Mouse (Mus musculus) small intestine, adult 2 months (tissue): ENCODE measurements at regions not wholly inside any gene's neighbourhood (a gene's known extent, or its start where the extent isn't known, plus 50 kb on each side); places are given as distances from the start of the nearest gene placed in this dataset.

Experiments
- H3K27ac ChIP-seq: fragments of 200-500 bp; 2 replicates; pipeline ENCODE4 v1.5.1; 2012; ENCODE audit warnings: low read depth, low read length, control low read depth, inconsistent platforms; ENCODE audit not compliant: insufficient read depth
- H3K27me3 ChIP-seq: fragments of 200-500 bp; 2 replicates; pipeline ENCODE4 v1.6.1; 2012; ENCODE audit warnings: mild to moderate bottlenecking, moderate library complexity, low read length, inconsistent platforms; ENCODE audit not compliant: control insufficient read depth, insufficient read depth
- H3K36me3 ChIP-seq: fragments of 200-500 bp; 2 replicates; pipeline ENCODE4 v1.6.1; 2012; ENCODE audit warnings: mild to moderate bottlenecking, low read length, control low read depth, inconsistent platforms; ENCODE audit not compliant: control insufficient read depth, insufficient read depth
- H3K4me1 ChIP-seq: fragments of 200-500 bp; 2 replicates; pipeline ENCODE4 v1.6.1; 2012; ENCODE audit warnings: low read length, inconsistent platforms, mixed read lengths; ENCODE audit not compliant: control insufficient read depth, insufficient read depth, insufficient read length
- H3K4me3 ChIP-seq: fragments of 200-500 bp; 2 replicates; pipeline ENCODE4 v1.5.1; 2012; ENCODE audit warnings: low read depth, mild to moderate bottlenecking, control low read depth, inconsistent platforms, low read length, moderate library complexity
- CTCF ChIP-seq: fragments of 200-500 bp; IDR thresholded peaks from 2 replicates; pipeline ENCODE4 v1.5.1; 2012; ENCODE audit warnings: low read depth, mild to moderate bottlenecking, control low read depth, inconsistent platforms, low read length, moderate library complexity, mixed read lengths; ENCODE audit not compliant: insufficient replicate concordance, insufficient read length; ENCODE audit errors: extremely low read depth
- POLR2A ChIP-seq: fragments of 200-500 bp; IDR thresholded peaks from 2 replicates; pipeline ENCODE4 v1.6.1; 2012; ENCODE audit warnings: low read depth, mild to moderate bottlenecking, control low read depth, inconsistent platforms, low read length, moderate library complexity
- WGBS: fragments of 180-500 bp; shearing (Covaris S2); methylation state at CpG from one replicate; pipeline ENCODE4 v1.1.7; 2018; 5-methylcytosine and 5-hydroxymethylcytosine counted together

- TF ChIP-seq CTCF (no peak), POLR2A (no peak)
- no peak overlapping the region for H3K27ac ChIP-seq
- H3K4me1 ChIP-seq, result no peaks in the 10 kb centered on the region
- no peak overlapping the region for H3K4me3 ChIP-seq
- no peaks in the 10 kb centered on the region for H3K36me3 ChIP-seq
- 81% methylated on average over 4 of the region's 4 CpGs for WGBS
- no peaks in the 10 kb centered on the region for H3K27me3 ChIP-seq
Observed at GRCm38 (mm10) chr13:72937246-72937645, 308.6 kb downstream of the Irx2 start.

- no peak overlapping the region for H3K27ac ChIP-seq
- H3K4me3 ChIP-seq, result no peak overlapping the region
- H3K36me3 ChIP-seq, result no peaks in the 10 kb centered on the region
- no peaks in the 10 kb centered on the region for H3K4me1 ChIP-seq
- TF ChIP-seq CTCF (no peak), POLR2A (no peak)
- 41% methylated on average over 13 of the region's 13 CpGs for WGBS
- H3K27me3 ChIP-seq, result no peaks in the 10 kb centered on the region
Observed at GRCm38 (mm10) chr13:72938156-72938874, 309.7 kb downstream of the Irx2 start.

GRCm38 (mm10) chr13:72947374-72948165 lies 312.7 kb upstream of the Irx4 start:
- no peak for TF ChIP-seq POLR2A
- TF ChIP-seq CTCF, result no peak
- H3K36me3 ChIP-seq, result no peaks in the 10 kb centered on the region
- no peak overlapping the region for H3K4me3 ChIP-seq
- no peaks in the 10 kb centered on the region for H3K4me1 ChIP-seq
- H3K27ac ChIP-seq, result no peak overlapping the region
- no peaks in the 10 kb centered on the region for H3K27me3 ChIP-seq
- 69% methylated on average over 7 of the region's 7 CpGs for WGBS

- WGBS, result 15% methylated on average over 15 of the region's 15 CpGs
Observed at GRCm38 (mm10) chr13:72958616-72959518, 301.4 kb upstream of the Irx4 start.

GRCm38 (mm10) chr13:72961291-72961690 lies 299.0 kb upstream of the Irx4 start:
- TF ChIP-seq POLR2A (no peak), CTCF (no peak)
- 84% methylated on average over 3 of the region's 3 CpGs for WGBS

More at GRCm38 (mm10) chr13:72958616-72959518, 301.4 kb upstream of the Irx4 start:
- no peaks in the 10 kb centered on the region for H3K4me1 ChIP-seq
- no peaks in the 10 kb centered on the region for H3K36me3 ChIP-seq
- H3K27ac ChIP-seq, result no peak overlapping the region
- no peak overlapping the region for H3K4me3 ChIP-seq
- TF ChIP-seq POLR2A (no peak), CTCF (no peak)
- no peaks in the 10 kb centered on the region for H3K27me3 ChIP-seq

GRCm38 (mm10) chr13:72972165-72972564 lies 288.1 kb upstream of the Irx4 start:
- no peak overlapping the region for H3K27ac ChIP-seq
- no peak overlapping the region for H3K4me3 ChIP-seq
- WGBS, result 65% methylated on average over 4 of the region's 4 CpGs
- H3K27me3 ChIP-seq, result no peaks in the 10 kb centered on the region
- TF ChIP-seq POLR2A (no peak), CTCF (no peak)
- H3K36me3 ChIP-seq, result no peaks in the 10 kb centered on the region
- no peaks in the 10 kb centered on the region for H3K4me1 ChIP-seq

More at GRCm38 (mm10) chr13:72961291-72961690, 299.0 kb upstream of the Irx4 start:
- Histone ChIP-seq H3K4me1 (no peaks in the 10 kb centered on the region), H3K36me3 (no peaks in the 10 kb centered on the region), H3K4me3 (no peak overlapping the region), H3K27me3 (no peaks in the 10 kb centered on the region), H3K27ac (no peak overlapping the region)

GRCm38 (mm10) chr13:72972894-72973293 lies 287.4 kb upstream of the Irx4 start:
- TF ChIP-seq CTCF (no peak), POLR2A (no peak)
- no peaks in the 10 kb centered on the region for H3K36me3 ChIP-seq
- WGBS, result 16% methylated on average over 1 of the region's 1 CpGs
- no peaks in the 10 kb centered on the region for H3K27me3 ChIP-seq
- no peaks in the 10 kb centered on the region for H3K4me1 ChIP-seq
- no peak overlapping the region for H3K27ac ChIP-seq
- H3K4me3 ChIP-seq, result no peak overlapping the region
